Mouse (Mus musculus) skeletal muscle tissue, adult 2 months (tissue): Measurements from ENCODE around the gene Slc39a5.

Source experiments
- DNase-seq: peaks from one replicate; pipeline ENCODE4 v3.0.0-alpha.2; 2012; ENCODE audit warnings: low read depth, low spot score

Slc39a5 gene

GRCm38 (mm10) chr10:128401056-128401455, at the start of gene Slc39a5:
Gene Slc39a5, minus strand, starts transcription at chr10:128401229.
- no peak for DNase-seq

GRCm38 (mm10) chr10:128445407-128445806, 44.4 kb upstream of the Slc39a5 start:
- DNase-seq: no peak

GRCm38 (mm10) chr10:128444354-128444753, 43.3 kb upstream of the Slc39a5 start:
- DNase-seq: no peak

- no peak for DNase-seq
These were observed 41.7 kb upstream of the Slc39a5 start for GRCm38 (mm10) chr10:128442718-128443117.

GRCm38 (mm10) chr10:128441324-128442119, 40.5 kb upstream of the Slc39a5 start:
- no peak for DNase-seq

- DNase-seq: no peak
These were observed 39.4 kb upstream of the Slc39a5 start for GRCm38 (mm10) chr10:128440407-128440806.

- DNase-seq: peak; percentile 34
These were observed 37.7 kb upstream of the Slc39a5 start for GRCm38 (mm10) chr10:128438675-128439279.

- DNase-seq: no peak
These were observed 35.3 kb upstream of the Slc39a5 start for GRCm38 (mm10) chr10:128436376-128436775.

GRCm38 (mm10) chr10:128435873-128436272, 34.8 kb upstream of the Slc39a5 start:
- no peak for DNase-seq

GRCm38 (mm10) chr10:128435186-128435823, 34.3 kb upstream of the Slc39a5 start:
- DNase-seq: peak; percentile 64

GRCm38 (mm10) chr10:128434681-128435080, 33.7 kb upstream of the Slc39a5 start:
- no peak for DNase-seq

GRCm38 (mm10) chr10:128433417-128433816, 32.4 kb upstream of the Slc39a5 start:
- no peak for DNase-seq

GRCm38 (mm10) chr10:128429454-128429853, 28.4 kb upstream of the Slc39a5 start:
- no peak for DNase-seq

- no peak for DNase-seq
These were observed 28.0 kb upstream of the Slc39a5 start for GRCm38 (mm10) chr10:128429052-128429451.

GRCm38 (mm10) chr10:128425260-128425659, 24.2 kb upstream of the Slc39a5 start:
- no peak for DNase-seq

GRCm38 (mm10) chr10:128424604-128425003, 23.6 kb upstream of the Slc39a5 start:
- no peak for DNase-seq

GRCm38 (mm10) chr10:128422426-128422825, 21.4 kb upstream of the Slc39a5 start:
- no peak for DNase-seq

- DNase-seq: no peak
These were observed 13.8 kb upstream of the Slc39a5 start for GRCm38 (mm10) chr10:128414848-128415247.

- no peak for DNase-seq
These were observed 12.0 kb upstream of the Slc39a5 start for GRCm38 (mm10) chr10:128413076-128413475.

- no peak for DNase-seq
These were observed 11.5 kb upstream of the Slc39a5 start for GRCm38 (mm10) chr10:128412558-128412957.

GRCm38 (mm10) chr10:128412055-128412381, 11.0 kb upstream of the Slc39a5 start:
- DNase-seq: peak; percentile 30

- peak; percentile 95 for DNase-seq
These were observed 10.4 kb upstream of the Slc39a5 start, which contains the start of the genes Nabp2 and Rnf41 for GRCm38 (mm10) chr10:128411211-128412054. Gene Nabp2, minus strand, starts transcription at chr10:128411492. Gene Rnf41, plus strand, starts transcription at chr10:128411657.
